Mouse (Mus musculus) heart, postnatal 0 days (tissue): ENCODE data around the gene Prdm5. TPM values are rescaled to one million over a fixed set of nuclear protein-coding genes. Genes with fewer than 3 reads are reported as not detected.

ENCODE experiments used
- ATAC-seq: fragments of 200-750 bp; cut with Nextera tagmentation; 2 replicates; pipeline ENCODE4 v1.8.0; 2017; ENCODE audit warnings: low read depth, moderate number of reproducible peaks, moderate library complexity; ENCODE audit not compliant: insufficient read depth
- DNase-seq: peaks from one replicate; pipeline ENCODE4 v3.0.0-alpha.2; 2016; ENCODE audit warnings: low spot score
- H3K27ac ChIP-seq: fragments of 300-500 bp; sonication (generic); 2 replicates; pipeline ENCODE4 v1.5.1; 2014; ENCODE audit warnings: low read depth, mild to moderate bottlenecking
- H3K27me3 ChIP-seq: fragments of 300-500 bp; sonication (generic); 2 replicates; pipeline ENCODE4 v1.6.1; 2014; ENCODE audit warnings: low read length, mixed read lengths; ENCODE audit not compliant: control insufficient read depth, insufficient read depth
- H3K36me3 ChIP-seq: fragments of 300-500 bp; sonication (generic); replicated peaks from 2 replicates; pipeline ENCODE4 v1.6.1; 2014; ENCODE audit warnings: low read length, mixed read lengths; ENCODE audit not compliant: control insufficient read depth, insufficient read depth
- H3K4me1 ChIP-seq: fragments of 300-500 bp; sonication (generic); 2 replicates; pipeline ENCODE4 v1.6.1; 2014; ENCODE audit warnings: antibody characterized with exemption; ENCODE audit not compliant: control insufficient read depth, insufficient read depth
- H3K4me2 ChIP-seq: fragments of 300-500 bp; sonication (generic); 2 replicates; pipeline ENCODE4 v1.6.1; 2014; ENCODE audit warnings: low read depth, mild to moderate bottlenecking, low read length, moderate library complexity
- H3K4me3 ChIP-seq: fragments of 300-500 bp; sonication (generic); 2 replicates; pipeline ENCODE4 v1.5.1; 2014; ENCODE audit warnings: low read depth, low read length
- H3K9ac ChIP-seq: fragments of 300-500 bp; sonication (generic); replicated peaks from 2 replicates; pipeline ENCODE4 v1.6.1; 2014; ENCODE audit warnings: low read depth, low read length, mixed read lengths
- H3K9me3 ChIP-seq: fragments of 300-500 bp; sonication (generic); replicated peaks from 2 replicates; pipeline ENCODE4 v1.6.1; 2016; ENCODE audit warnings: low read length; ENCODE audit not compliant: control insufficient read depth
- CTCF ChIP-seq: IDR thresholded peaks from 2 replicates; pipeline ENCODE4 v1.5.1; 2016; ENCODE audit warnings: antibody characterized with exemption, control low read depth, low read depth
- EP300 ChIP-seq: IDR thresholded peaks from 2 replicates; pipeline ENCODE4 v1.6.1; 2016; ENCODE audit warnings: antibody characterized with exemption, low read depth
- WGBS: fragments of 180-500 bp; shearing (Covaris S2); extraction: QIAGEN DNeasy Blood & Tissue Kit; methylation state at CpG from one replicate; pipeline ENCODE4 v1.1.7; 2014; 5-methylcytosine and 5-hydroxymethylcytosine counted together
- polyA plus RNA-seq: library from polyadenylated mRNA; unstranded; fragments of >200 nt; fragmentation: Nextera tagmentation; extraction: Ambion mirVana; gene quantifications from 2 replicates; pipeline ENCODE4 v1.2.1, GENCODE M21; 2015
- total RNA-seq: library from RNA; depleted of rRNA; stranded (reverse); fragments of >200 nt; gene quantifications from 2 replicates; pipeline ENCODE4 v1.2.3, GENCODE M21; 2014; ENCODE audit warnings: low replicate concordance

Prdm5 gene
- total and polyA plus RNA-seq, 2 experiments from 2014 or later: 12.5 to 14.3 TPM

DNA sequence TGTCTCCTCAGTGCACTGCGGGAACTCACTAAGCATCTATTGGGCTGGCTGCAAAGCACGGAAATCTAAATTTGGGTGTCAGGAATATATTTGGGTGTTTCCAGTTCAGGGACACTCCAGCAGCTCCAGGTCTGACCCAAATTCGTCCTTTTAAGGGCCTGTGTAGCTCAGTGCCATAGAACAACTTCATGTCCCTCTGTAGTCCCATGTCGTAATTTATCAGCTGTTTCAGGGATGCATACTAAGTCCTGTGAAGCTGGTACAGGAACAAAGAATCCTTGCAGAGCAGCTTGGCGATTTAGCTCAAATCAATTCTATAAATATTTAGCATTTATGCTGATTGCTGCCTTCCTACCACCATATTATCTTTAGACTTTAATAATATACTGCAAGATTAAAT is 136.6 kb downstream of the Prdm5 start:
- Histone ChIP-seq H3K4me2 (no peak overlapping the region), H3K9me3 (no peaks in the 10 kb centered on the region), H3K9ac (no peak overlapping the region), H3K27me3 (no peaks in the 10 kb centered on the region), H3K4me1 (no peaks in the 10 kb centered on the region), H3K36me3 (peaks cover 12% of the 10 kb centered on the region; the same call in 1 of the 2 replicates), H3K4me3 (no peak overlapping the region), H3K27ac (no peak overlapping the region)
- 77% methylated on average over 5 of the region's 5 CpGs for WGBS
- ATAC-seq: no peak
- no peak for TF ChIP-seq EP300
- no peak for TF ChIP-seq CTCF
- no peak for DNase-seq

DNA sequence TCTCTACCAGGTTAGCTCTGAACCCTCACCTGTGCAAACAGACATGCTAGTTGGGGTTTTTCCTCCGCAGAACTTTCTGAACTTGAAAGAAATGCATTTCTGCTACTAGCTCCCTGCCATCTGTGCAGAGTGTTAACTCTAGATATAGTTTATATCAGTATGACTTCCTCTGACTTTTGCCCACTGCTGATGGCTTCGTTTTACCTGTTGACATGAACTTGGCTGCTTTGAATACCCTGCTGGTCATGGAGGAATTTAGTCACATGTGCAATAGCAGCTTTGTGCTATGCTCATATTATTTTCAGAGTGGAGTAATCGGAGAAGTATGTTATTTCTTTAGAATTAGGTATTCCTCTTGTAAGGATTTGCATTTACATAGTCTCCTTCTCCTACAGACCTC is 142.9 kb downstream of the Prdm5 start:
- Histone ChIP-seq H3K27ac (no peak overlapping the region), H3K9ac (no peak overlapping the region), H3K4me3 (no peak overlapping the region), H3K4me1 (peaks cover 17% of the 10 kb centered on the region), H3K27me3 (no peaks in the 10 kb centered on the region), H3K9me3 (no peaks in the 10 kb centered on the region), H3K4me2 (no peak overlapping the region), H3K36me3 (no peaks in the 10 kb centered on the region)
- DNase-seq (peak; percentile 64), ATAC-seq (peak; percentile 80; the same call in 1 of the 2 replicates)
- TF ChIP-seq EP300 (no peak), CTCF (no peak)
- 18% methylated on average over 3 of the region's 3 CpGs for WGBS

GRCm38 (mm10) chr6:65923501-65924084 is 144.8 kb downstream of the Prdm5 start:
- peaks cover 17% of the 10 kb centered on the region for H3K4me1 ChIP-seq
- WGBS: 92% methylated on average over 4 of the region's 4 CpGs
- ATAC-seq: no peak

GRCm38 (mm10) chr6:65925737-65926333 is 147.0 kb downstream of the Prdm5 start:
- Histone ChIP-seq H3K9ac (no peak overlapping the region), H3K9me3 (no peaks in the 10 kb centered on the region), H3K27me3 (no peaks in the 10 kb centered on the region), H3K4me2 (no peak overlapping the region), H3K36me3 (peaks cover 13% of the 10 kb centered on the region), H3K4me3 (no peak overlapping the region), H3K4me1 (peaks cover 15% of the 10 kb centered on the region), H3K27ac (no peak overlapping the region)
- ATAC-seq (no peak), DNase-seq (no peak)
- WGBS: 81% methylated on average over 3 of the region's 3 CpGs
- TF ChIP-seq EP300: no peak
- TF ChIP-seq CTCF: no peak

More at GRCm38 (mm10) chr6:65923501-65924084, 144.8 kb downstream of the Prdm5 start:
- Histone ChIP-seq H3K9ac (no peak overlapping the region), H3K4me3 (no peak overlapping the region), H3K4me2 (no peak overlapping the region), H3K27me3 (no peaks in the 10 kb centered on the region), H3K9me3 (no peaks in the 10 kb centered on the region), H3K27ac (no peak overlapping the region), H3K36me3 (peaks cover 4% of the 10 kb centered on the region; the same call in 1 of the 2 replicates)
- TF ChIP-seq CTCF (no peak), EP300 (no peak)
- DNase-seq: no peak

- 82% methylated on average over 1 of the region's 1 CpGs for WGBS
- TF ChIP-seq EP300: no peak
- no peak for TF ChIP-seq CTCF
- no peak overlapping the region for H3K9ac ChIP-seq
- H3K36me3 ChIP-seq: peaks cover 21% of the 10 kb centered on the region
- no peak for ATAC-seq
- no peaks in the 10 kb centered on the region for H3K9me3 ChIP-seq
- no peak overlapping the region for H3K4me2 ChIP-seq
- no peaks in the 10 kb centered on the region for H3K4me1 ChIP-seq
- no peaks in the 10 kb centered on the region for H3K27me3 ChIP-seq
- no peak overlapping the region for H3K27ac ChIP-seq
- DNase-seq: no peak
- H3K4me3 ChIP-seq: no peak overlapping the region
Observed at GRCm38 (mm10) chr6:65930523-65930922, 151.7 kb downstream of the Prdm5 start.
